Mouse (Mus musculus) liver, embryonic 12.5 days (tissue): ENCODE measurements around the gene Zyx. TPM values are rescaled to one million over a fixed set of nuclear protein-coding genes. Genes with fewer than 3 reads are reported as not detected.

Source experiments
- polyA plus RNA-seq: library from polyadenylated mRNA; unstranded; fragments of >200 nt; fragmentation: Nextera tagmentation; extraction: Ambion mirVana; gene quantifications from 2 replicates; pipeline ENCODE4 v1.2.1, GENCODE M21; 2016

The Zyx gene
- polyA plus RNA-seq, 1 experiment from 2014 or later: 66.5 TPM

Other genes with a start within 250 kb of the Zyx start
- gene Tas2r139, start 208.7 kb upstream of the Zyx start, polyA plus RNA-seq: not detected in 2 replicates
- gene Tas2r144, start 134.3 kb upstream of the Zyx start, polyA plus RNA-seq: not detected in 2 replicates
- 7.3 and 8.3 TPM in 2 replicates for gene Gstk1, start 103.7 kb upstream of the Zyx start, polyA plus RNA-seq
- gene Tmem139, start 87.7 kb upstream of the Zyx start, polyA plus RNA-seq: not detected in 2 replicates
- gene Casp2, start 84.6 kb upstream of the Zyx start, polyA plus RNA-seq: 34.4 and 36.0 TPM in 2 replicates
- 0.12 TPM in 1 of 2 replicates, not detected in the other for gene Clcn1, start 62.9 kb upstream of the Zyx start, polyA plus RNA-seq
- not detected in 2 replicates for gene Fam131b, start 25.0 kb upstream of the Zyx start, polyA plus RNA-seq
- gene Epha1, start 23.6 kb downstream of the Zyx start, polyA plus RNA-seq: 2.6 and 3.4 TPM in 2 replicates
- gene Tas2r143, start 50.6 kb downstream of the Zyx start, polyA plus RNA-seq: not detected in 2 replicates
- gene Tas2r135, start 55.8 kb downstream of the Zyx start, polyA plus RNA-seq: not detected in 2 replicates
- not detected in 2 replicates for gene Tas2r126, start 84.9 kb downstream of the Zyx start, polyA plus RNA-seq
- not detected in 2 replicates for gene Olfr458, start 115.6 kb downstream of the Zyx start, polyA plus RNA-seq
- gene Olfr457, start 126.7 kb downstream of the Zyx start, polyA plus RNA-seq: not detected in 2 replicates
- not detected in 2 replicates for gene Olfr456, start 137.6 kb downstream of the Zyx start, polyA plus RNA-seq
- gene Olfr455, start 198.0 kb downstream of the Zyx start, polyA plus RNA-seq: not detected in 2 replicates
- gene Tcaf3, start 248.1 kb downstream of the Zyx start, polyA plus RNA-seq: not detected in 2 replicates